Mouse (Mus musculus): ENCODE data around the gene Gm28035. TPM values are rescaled to one million over a fixed set of nuclear protein-coding genes. Genes with fewer than 3 reads are reported as not detected.

Gm28035 gene
- polyA plus RNA-seq, 1 experiment from 2014 or later, result 0.20 TPM

GRCm38 (mm10) chr2:30306087-30306486 is 65.7 kb downstream of the Gm28035 start:
- peaks cover 97% of the 10 kb centered on the region for H3K36me3 ChIP-seq (ENCODE audit: insufficient read depth)
- WGBS, result 89% methylated on average over 7 of the region's 7 CpGs
- no peak overlapping the region for H3K27ac ChIP-seq (ENCODE audit: low read depth)
- no peak for DNase-seq
- no peaks in the 10 kb centered on the region for H3K4me1 ChIP-seq (ENCODE audit: insufficient read depth)
- H3K9ac ChIP-seq, result no peak overlapping the region
- H3K4me3 ChIP-seq (ENCODE audit: low read depth, low read length), result no peak overlapping the region
- H3K4me2 ChIP-seq, result no peak overlapping the region
- TF ChIP-seq CTCF (IDR thresholded peaks at IDR 0.05; ENCODE audit: low read depth), result no peak
- H3K9me3 ChIP-seq (ENCODE audit: low read depth, low read length), result no peaks in the 10 kb centered on the region
- no peaks in the 10 kb centered on the region for H3K27me3 ChIP-seq (ENCODE audit: insufficient read depth, low read length)
- no peak for ATAC-seq (ENCODE audit: insufficient read depth)

DNA sequence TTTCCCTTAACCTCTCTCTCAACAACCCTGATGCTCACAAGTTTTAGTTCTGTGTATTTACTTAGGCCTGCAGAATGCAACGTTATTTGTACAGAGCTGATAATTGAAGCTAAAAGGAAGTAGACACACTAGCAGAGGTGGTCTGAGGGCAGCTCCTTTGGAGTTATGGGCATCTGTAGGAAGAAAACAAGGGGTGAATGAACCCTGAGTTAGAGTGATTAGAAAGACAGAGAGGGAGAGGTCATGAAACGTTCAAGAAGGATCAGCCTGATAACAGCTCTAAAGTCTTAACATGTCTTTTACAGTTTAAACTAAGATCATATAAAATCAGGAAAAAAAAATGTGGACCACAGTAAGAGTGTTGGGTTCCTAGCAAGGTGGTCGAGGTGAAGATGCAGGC is 69.0 kb downstream of the Gm28035 start:
- Histone ChIP-seq H3K27me3 (ENCODE audit: insufficient read depth, low read length) (no peaks in the 10 kb centered on the region), H3K9ac (no peak overlapping the region), H3K4me3 (ENCODE audit: low read depth, low read length) (no peak overlapping the region), H3K4me1 (ENCODE audit: insufficient read depth) (no peaks in the 10 kb centered on the region), H3K27ac (ENCODE audit: low read depth) (no peak overlapping the region), H3K4me2 (no peak overlapping the region), H3K9me3 (ENCODE audit: low read depth, low read length) (no peaks in the 10 kb centered on the region), H3K36me3 (ENCODE audit: insufficient read depth) (peaks cover 98% of the 10 kb centered on the region)
- no peak for TF ChIP-seq CTCF (IDR thresholded peaks at IDR 0.05; ENCODE audit: low read depth)
- 80% methylated on average over 3 of the region's 3 CpGs for WGBS
- no peak for ATAC-seq (ENCODE audit: insufficient read depth)
- DNase-seq, result no peak

- no peaks in the 10 kb centered on the region for H3K4me1 ChIP-seq (ENCODE audit: insufficient read depth)
- no peaks in the 10 kb centered on the region for H3K9me3 ChIP-seq (ENCODE audit: low read depth, low read length)
- 93% methylated on average over 2 of the region's 2 CpGs for WGBS
- TF ChIP-seq CTCF (IDR thresholded peaks at IDR 0.05; ENCODE audit: low read depth), result no peak
- no peak for ATAC-seq (ENCODE audit: insufficient read depth)
- H3K27ac ChIP-seq (ENCODE audit: low read depth), result no peak overlapping the region
- H3K4me2 ChIP-seq, result no peak overlapping the region
- H3K9ac ChIP-seq, result no peak overlapping the region
- H3K27me3 ChIP-seq (ENCODE audit: insufficient read depth, low read length), result no peaks in the 10 kb centered on the region
- peaks cover 98% of the 10 kb centered on the region for H3K36me3 ChIP-seq (ENCODE audit: insufficient read depth)
- no peak overlapping the region for H3K4me3 ChIP-seq (ENCODE audit: low read depth, low read length)
- DNase-seq, result no peak
Measured at GRCm38 (mm10) chr2:30311481-30311880, 71.1 kb downstream of the Gm28035 start.

DNA sequence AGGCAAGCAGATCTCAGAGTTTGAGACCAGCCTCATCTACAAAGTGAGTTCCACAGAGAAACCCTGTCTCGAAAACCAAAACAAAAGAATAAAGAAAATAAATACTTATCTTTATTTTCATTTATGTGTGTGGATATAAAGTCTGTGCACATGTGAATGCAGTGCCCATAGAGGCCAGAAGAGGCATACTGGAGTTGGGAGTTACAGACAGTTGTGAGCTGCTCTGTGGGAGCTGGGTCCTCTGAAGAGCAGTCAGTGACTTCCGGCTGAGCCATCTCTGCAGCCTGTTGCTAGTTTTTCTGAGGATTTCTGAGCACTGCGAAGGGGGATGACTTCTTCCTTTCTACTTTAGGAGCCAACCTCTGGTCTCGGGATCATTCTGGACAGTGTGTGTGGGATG is 75.8 kb downstream of the Gm28035 start:
- no peak for ATAC-seq (ENCODE audit: insufficient read depth)
- WGBS, result 91% methylated on average over 4 of the region's 4 CpGs
- H3K36me3 ChIP-seq (ENCODE audit: insufficient read depth), result peaks cover 93% of the 10 kb centered on the region

GRCm38 (mm10) chr2:30316955-30317354 is 76.6 kb downstream of the Gm28035 start:
- DNase-seq (no peak), ATAC-seq (ENCODE audit: insufficient read depth) (no peak)
- no peak overlapping the region for H3K4me2 ChIP-seq
- peaks cover 94% of the 10 kb centered on the region for H3K36me3 ChIP-seq (ENCODE audit: insufficient read depth)
- no peak overlapping the region for H3K9ac ChIP-seq
- TF ChIP-seq CTCF (IDR thresholded peaks at IDR 0.05; ENCODE audit: low read depth), result no peak
- WGBS, result 92% methylated on average over 5 of the region's 5 CpGs
- H3K27ac ChIP-seq (ENCODE audit: low read depth), result no peak overlapping the region
- no peaks in the 10 kb centered on the region for H3K9me3 ChIP-seq (ENCODE audit: low read depth, low read length)
- H3K4me1 ChIP-seq (ENCODE audit: insufficient read depth), result no peaks in the 10 kb centered on the region
- H3K27me3 ChIP-seq (ENCODE audit: insufficient read depth, low read length), result no peaks in the 10 kb centered on the region
- no peak overlapping the region for H3K4me3 ChIP-seq (ENCODE audit: low read depth, low read length)

More for the DNA sequence above, 75.8 kb downstream of the Gm28035 start:
- Histone ChIP-seq H3K4me3 (ENCODE audit: low read depth, low read length) (no peak overlapping the region), H3K4me1 (ENCODE audit: insufficient read depth) (no peaks in the 10 kb centered on the region), H3K27me3 (ENCODE audit: insufficient read depth, low read length) (no peaks in the 10 kb centered on the region), H3K4me2 (no peak overlapping the region), H3K9me3 (ENCODE audit: low read depth, low read length) (no peaks in the 10 kb centered on the region), H3K9ac (no peak overlapping the region), H3K27ac (ENCODE audit: low read depth) (no peak overlapping the region)
- DNase-seq, result no peak
- TF ChIP-seq CTCF (IDR thresholded peaks at IDR 0.05; ENCODE audit: low read depth), result peak; percentile 16; the same call in 1 of the 2 replicates

GRCm38 (mm10) chr2:30319260-30319659 is 78.9 kb downstream of the Gm28035 start:
- DNase-seq (no peak), ATAC-seq (ENCODE audit: insufficient read depth) (no peak)
- Histone ChIP-seq H3K9me3 (ENCODE audit: low read depth, low read length) (no peaks in the 10 kb centered on the region), H3K4me3 (ENCODE audit: low read depth, low read length) (no peak overlapping the region), H3K4me2 (no peak overlapping the region), H3K4me1 (ENCODE audit: insufficient read depth) (no peaks in the 10 kb centered on the region), H3K9ac (no peak overlapping the region), H3K36me3 (ENCODE audit: insufficient read depth) (peaks cover 94% of the 10 kb centered on the region), H3K27me3 (ENCODE audit: insufficient read depth, low read length) (no peaks in the 10 kb centered on the region), H3K27ac (ENCODE audit: low read depth) (no peak overlapping the region)
- no peak for TF ChIP-seq CTCF (IDR thresholded peaks at IDR 0.05; ENCODE audit: low read depth)
- 77% methylated on average over 4 of the region's 4 CpGs for WGBS

DNA sequence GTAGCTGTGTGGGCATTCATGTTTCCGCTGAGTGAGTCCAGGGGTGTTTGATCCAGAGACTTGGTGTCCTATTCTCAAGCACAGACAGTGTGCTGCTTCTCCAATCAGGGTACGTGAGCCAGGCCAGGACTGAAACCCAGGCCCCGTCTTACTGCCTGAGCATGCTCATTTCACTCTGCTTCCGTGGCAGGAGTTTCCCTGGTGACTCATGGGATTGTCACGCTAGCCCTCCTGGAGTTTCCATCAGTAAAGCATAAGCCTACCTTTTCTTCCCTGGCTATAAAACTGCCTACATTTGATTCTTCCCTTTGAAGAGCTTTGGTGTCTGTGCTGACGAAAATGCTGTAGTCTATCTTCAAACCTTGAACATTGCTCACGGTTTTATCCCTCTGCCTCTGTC is 82.7 kb downstream of the Gm28035 start:
- Histone ChIP-seq H3K27me3 (ENCODE audit: insufficient read depth, low read length) (no peaks in the 10 kb centered on the region), H3K27ac (ENCODE audit: low read depth) (no peak overlapping the region), H3K9ac (no peak overlapping the region), H3K4me3 (ENCODE audit: low read depth, low read length) (no peak overlapping the region), H3K9me3 (ENCODE audit: low read depth, low read length) (no peaks in the 10 kb centered on the region), H3K36me3 (ENCODE audit: insufficient read depth) (peaks cover 88% of the 10 kb centered on the region), H3K4me2 (no peak overlapping the region), H3K4me1 (ENCODE audit: insufficient read depth) (no peaks in the 10 kb centered on the region)
- TF ChIP-seq CTCF (IDR thresholded peaks at IDR 0.05; ENCODE audit: low read depth), result no peak
- no peak for DNase-seq
- WGBS, result 97% methylated on average over 7 of the region's 7 CpGs
- ATAC-seq (ENCODE audit: insufficient read depth), result no peak

- 93% methylated on average over 5 of the region's 5 CpGs for WGBS
Measured at GRCm38 (mm10) chr2:30325296-30325695, 84.9 kb downstream of the Gm28035 start.

More at GRCm38 (mm10) chr2:30325296-30325695, 84.9 kb downstream of the Gm28035 start:
- Histone ChIP-seq H3K9me3 (ENCODE audit: low read depth, low read length) (no peaks in the 10 kb centered on the region), H3K27me3 (ENCODE audit: insufficient read depth, low read length) (no peaks in the 10 kb centered on the region), H3K4me2 (no peak overlapping the region), H3K4me3 (ENCODE audit: low read depth, low read length) (no peak overlapping the region), H3K4me1 (ENCODE audit: insufficient read depth) (no peaks in the 10 kb centered on the region), H3K27ac (ENCODE audit: low read depth) (no peak overlapping the region), H3K9ac (no peak overlapping the region), H3K36me3 (ENCODE audit: insufficient read depth) (peaks cover 92% of the 10 kb centered on the region)
- TF ChIP-seq CTCF (IDR thresholded peaks at IDR 0.05; ENCODE audit: low read depth), result no peak
- ATAC-seq (ENCODE audit: insufficient read depth) (no peak), DNase-seq (no peak)

Data from lung, embryonic 14.5 days (tissue).